Mouse (Mus musculus): ENCODE measurements around the gene Tnfrsf1a. TPM values are rescaled to one million over a fixed set of nuclear protein-coding genes. Genes with fewer than 3 reads are reported as not detected.
"Not testable (repeated sequence)": the region's sequence is repeated elsewhere in the genome, so short reads cannot be mapped to it uniquely, and the experiment has no call there.

Gene Tnfrsf1a
- total RNA-seq (2021): 10 to 100 TPM; 11.2 to 12.0 TPM

GRCm38 (mm10) chr6:125348721-125349574 lies at the start of gene Tnfrsf1a:
Gene Tnfrsf1a, plus strand, starts transcription at chr6:125349362.
- no peak for DNase-seq
- intact Hi-C loops (cut with DNase I): no loop called here

GRCm38 (mm10) chr6:125300982-125301381 lies 48.2 kb upstream of the Tnfrsf1a start:
- intact Hi-C loops (cut with DNase I): no loop called here
- DNase-seq: no peak

GRCm38 (mm10) chr6:125302231-125302982 lies 46.8 kb upstream of the Tnfrsf1a start:
- no peak for DNase-seq
- intact Hi-C loops (cut with DNase I): no loop called here

GRCm38 (mm10) chr6:125303242-125303641 lies 45.9 kb upstream of the Tnfrsf1a start:
- intact Hi-C loops (cut with DNase I): no loop called here
- peak; percentile 64 for DNase-seq

GRCm38 (mm10) chr6:125304408-125304807 lies 44.8 kb upstream of the Tnfrsf1a start:
- intact Hi-C loops (cut with DNase I); DNase-seq: not testable (repeated sequence)

- no peak for DNase-seq
- intact Hi-C loops (cut with DNase I): no loop called here
Measured at GRCm38 (mm10) chr6:125305465-125305864, 43.7 kb upstream of the Tnfrsf1a start.

GRCm38 (mm10) chr6:125307091-125307490 lies 42.1 kb upstream of the Tnfrsf1a start:
- intact Hi-C loops (cut with DNase I): no loop called here
- no peak for DNase-seq

GRCm38 (mm10) chr6:125308921-125309320 lies 40.2 kb upstream of the Tnfrsf1a start:
- DNase-seq: no peak
- intact Hi-C loops (cut with DNase I): no loop called here

- intact Hi-C loops (cut with DNase I): no loop called here
- DNase-seq: peak; percentile 29
Measured at GRCm38 (mm10) chr6:125309406-125309805, 39.8 kb upstream of the Tnfrsf1a start.

- intact Hi-C loops (cut with DNase I): no loop called here
- DNase-seq: no peak
Measured at GRCm38 (mm10) chr6:125312171-125312570, 37.0 kb upstream of the Tnfrsf1a start.

- no peak for DNase-seq
- intact Hi-C loops (cut with DNase I): no loop called here
Measured at GRCm38 (mm10) chr6:125312581-125313355, 36.4 kb upstream of the Tnfrsf1a start.

GRCm38 (mm10) chr6:125313546-125314230 lies 35.5 kb upstream of the Tnfrsf1a start, which contains the start of gene Ltbr:
Gene Ltbr, minus strand, starts transcription at chr6:125313885.
- peak; percentile 73 for DNase-seq
- intact Hi-C loops (cut with DNase I): no loop called here

GRCm38 (mm10) chr6:125314231-125314563 lies 35.0 kb upstream of the Tnfrsf1a start:
- intact Hi-C loops (cut with DNase I): no loop called here

GRCm38 (mm10) chr6:125314746-125315145 lies 34.4 kb upstream of the Tnfrsf1a start:
- DNase-seq: no peak
- intact Hi-C loops (cut with DNase I): no loop called here

More at GRCm38 (mm10) chr6:125314231-125314563, 35.0 kb upstream of the Tnfrsf1a start:
- DNase-seq: no peak

- intact Hi-C loops (cut with DNase I): no loop called here
- no peak for DNase-seq
Measured at GRCm38 (mm10) chr6:125317077-125317476, 32.1 kb upstream of the Tnfrsf1a start.

GRCm38 (mm10) chr6:125318981-125319918 lies 29.9 kb upstream of the Tnfrsf1a start:
- intact Hi-C loops (cut with DNase I): no loop called here
- no peak for DNase-seq

GRCm38 (mm10) chr6:125319919-125320296 lies 29.3 kb upstream of the Tnfrsf1a start:
- DNase-seq: no peak
- intact Hi-C loops (cut with DNase I): no loop called here

- no peak for DNase-seq
- intact Hi-C loops (cut with DNase I): no loop called here
Measured at GRCm38 (mm10) chr6:125320323-125320722, 28.8 kb upstream of the Tnfrsf1a start, which contains the start of gene Scnn1a. Gene Scnn1a, plus strand, starts transcription at chr6:125320659.

Data from left cerebral cortex, postnatal 4 days (tissue).